Mouse (Mus musculus) kidney, embryonic 14.5 days (tissue): Measurements from ENCODE around the gene Tsc22d1. TPM values are rescaled to one million over a fixed set of nuclear protein-coding genes. Genes with fewer than 3 reads are reported as not detected.
A peak's percentile ranks its signal among the peaks of the same experiment; 100 is the strongest.

Experiments used
- ATAC-seq: fragments of 200-750 bp; cut with Nextera tagmentation; 2 replicates; pipeline ENCODE4 v1.8.0; 2017; ENCODE audit warnings: moderate number of reproducible peaks, mild to moderate bottlenecking, moderate TSS enrichment, moderate library complexity; ENCODE audit not compliant: low FRiP score, low TSS enrichment
- H3K27ac ChIP-seq: fragments of 300-500 bp; sonication (generic); 2 replicates; pipeline ENCODE4 v1.5.1; 2014; ENCODE audit warnings: low read depth, mild to moderate bottlenecking, low read length, moderate library complexity, mixed read lengths
- H3K27me3 ChIP-seq: fragments of 300-500 bp; sonication (generic); 2 replicates; pipeline ENCODE4 v1.6.1; 2014; ENCODE audit warnings: mild to moderate bottlenecking, low read length; ENCODE audit not compliant: control insufficient read depth, insufficient read depth
- H3K36me3 ChIP-seq: fragments of 300-500 bp; sonication (generic); 2 replicates; pipeline ENCODE4 v1.6.1; 2014; ENCODE audit warnings: low read length, mixed read lengths; ENCODE audit not compliant: control insufficient read depth, insufficient read depth
- H3K4me1 ChIP-seq: fragments of 300-500 bp; sonication (generic); 2 replicates; pipeline ENCODE4 v1.6.1; 2014; ENCODE audit warnings: low read length, mixed read lengths; ENCODE audit not compliant: control insufficient read depth, insufficient read depth
- H3K4me2 ChIP-seq: fragments of 300-500 bp; sonication (generic); replicated peaks from 2 replicates; pipeline ENCODE4 v1.6.1; 2014; ENCODE audit warnings: low read depth, mild to moderate bottlenecking, low read length
- H3K4me3 ChIP-seq: fragments of 300-500 bp; sonication (generic); 2 replicates; pipeline ENCODE4 v1.5.1; 2014; ENCODE audit warnings: mild to moderate bottlenecking, low read length
- H3K9ac ChIP-seq: fragments of 300-500 bp; sonication (generic); 2 replicates; pipeline ENCODE4 v1.6.1; 2014; ENCODE audit warnings: low read depth, mild to moderate bottlenecking, low read length, moderate library complexity
- H3K9me3 ChIP-seq: fragments of 300-500 bp; sonication (generic); 2 replicates; pipeline ENCODE4 v1.6.1; 2016; ENCODE audit warnings: low read length; ENCODE audit not compliant: control insufficient read depth
- WGBS: fragments of 180-500 bp; shearing (Covaris S2); extraction: QIAGEN DNeasy Blood & Tissue Kit; methylation state at CpG from one replicate; pipeline ENCODE4 v1.1.7; 2014; 5-methylcytosine and 5-hydroxymethylcytosine counted together
- polyA plus RNA-seq: library from polyadenylated mRNA; unstranded; fragments of >200 nt; fragmentation: Nextera tagmentation; extraction: Ambion mirVana; gene quantifications from 2 replicates; pipeline ENCODE4 v1.2.1, GENCODE M21; 2014

Tsc22d1 gene
- polyA plus RNA-seq, 1 experiment from 2014 or later: 1,016 TPM

GRCm38 (mm10) chr14:76503231-76503851 lies 88.6 kb downstream of the Tsc22d1 start:
- Histone ChIP-seq H3K36me3 (peaks cover 23% of the 10 kb centered on the region), H3K4me1 (peaks cover 8% of the 10 kb centered on the region; the same call in 1 of the 2 replicates), H3K27me3 (no peaks in the 10 kb centered on the region), H3K9me3 (no peaks in the 10 kb centered on the region), H3K27ac (peak overlapping the region; percentile 98; the same call in 1 of the 2 replicates), H3K4me3 (peak overlapping the region; percentile 64), H3K4me2 (peak overlapping the region; percentile 68), H3K9ac (peak overlapping the region; percentile 95; the same call in 1 of the 2 replicates)
- WGBS: 10% methylated on average over 13 of the region's 13 CpGs
- no peak for ATAC-seq

- Histone ChIP-seq H3K36me3 (peaks cover 23% of the 10 kb centered on the region), H3K27ac (peak overlapping the region; percentile 98), H3K27me3 (no peaks in the 10 kb centered on the region), H3K4me1 (peaks cover 8% of the 10 kb centered on the region; the same call in 1 of the 2 replicates), H3K9me3 (no peaks in the 10 kb centered on the region), H3K4me2 (peak overlapping the region; percentile 68), H3K9ac (peak overlapping the region; percentile 95), H3K4me3 (peak overlapping the region; percentile 64)
- ATAC-seq: peak; percentile 96
- WGBS: under 1% methylated on average over 33 of the region's 52 CpGs
These were observed 89.5 kb downstream of the Tsc22d1 start for GRCm38 (mm10) chr14:76504121-76504737.

- Histone ChIP-seq H3K9ac (peak overlapping the region; percentile 95), H3K9me3 (no peaks in the 10 kb centered on the region), H3K4me2 (peak overlapping the region; percentile 68), H3K4me3 (peak overlapping the region; percentile 64), H3K27ac (peak overlapping the region; percentile 98), H3K4me1 (peaks cover 5% of the 10 kb centered on the region; the same call in 1 of the 2 replicates), H3K27me3 (no peaks in the 10 kb centered on the region), H3K36me3 (peaks cover 25% of the 10 kb centered on the region)
- no peak for ATAC-seq
- under 1% methylated on average over 10 of the region's 10 CpGs for WGBS
These were observed 90.3 kb downstream of the Tsc22d1 start for GRCm38 (mm10) chr14:76505101-76505438.

- peak overlapping the region; percentile 64 for H3K4me3 ChIP-seq
- peak overlapping the region; percentile 68 for H3K4me2 ChIP-seq
- no peaks in the 10 kb centered on the region for H3K27me3 ChIP-seq
- H3K27ac ChIP-seq: peak overlapping the region; percentile 98
- peaks cover 5% of the 10 kb centered on the region; the same call in 1 of the 2 replicates for H3K4me1 ChIP-seq
- H3K36me3 ChIP-seq: peaks cover 25% of the 10 kb centered on the region
- H3K9me3 ChIP-seq: no peaks in the 10 kb centered on the region
- H3K9ac ChIP-seq: peak overlapping the region; percentile 95
- under 1% methylated on average over 31 of the region's 31 CpGs for WGBS
- ATAC-seq: peak; percentile 82
These were observed 90.9 kb downstream of the Tsc22d1 start for GRCm38 (mm10) chr14:76505439-76506220.

- H3K27me3 ChIP-seq: no peaks in the 10 kb centered on the region
- H3K36me3 ChIP-seq: peaks cover 25% of the 10 kb centered on the region
- peaks cover 5% of the 10 kb centered on the region; the same call in 1 of the 2 replicates for H3K4me1 ChIP-seq
- peak overlapping the region; percentile 95 for H3K9ac ChIP-seq
- H3K4me3 ChIP-seq: peak overlapping the region; percentile 64
- WGBS: 33% methylated on average over 27 of the region's 27 CpGs
- no peaks in the 10 kb centered on the region for H3K9me3 ChIP-seq
- peak overlapping the region; percentile 68 for H3K4me2 ChIP-seq
- H3K27ac ChIP-seq: peak overlapping the region; percentile 98
- ATAC-seq: no peak
These were observed 91.9 kb downstream of the Tsc22d1 start for GRCm38 (mm10) chr14:76506425-76507205.

- H3K9me3 ChIP-seq: no peaks in the 10 kb centered on the region
- H3K4me3 ChIP-seq: peak overlapping the region; percentile 64; the same call in 1 of the 2 replicates
- peak overlapping the region; percentile 68 for H3K4me2 ChIP-seq
- no peaks in the 10 kb centered on the region for H3K27me3 ChIP-seq
- H3K27ac ChIP-seq: no peak overlapping the region
- 74% methylated on average over 7 of the region's 7 CpGs for WGBS
- H3K36me3 ChIP-seq: peaks cover 25% of the 10 kb centered on the region
- H3K9ac ChIP-seq: peak overlapping the region; percentile 95; the same call in 1 of the 2 replicates
- peaks cover 5% of the 10 kb centered on the region; the same call in 1 of the 2 replicates for H3K4me1 ChIP-seq
- no peak for ATAC-seq
These were observed 92.6 kb downstream of the Tsc22d1 start for GRCm38 (mm10) chr14:76507357-76507756.

GRCm38 (mm10) chr14:76507804-76508500 lies 93.2 kb downstream of the Tsc22d1 start:
- Histone ChIP-seq H3K4me3 (peak overlapping the region; percentile 64; the same call in 1 of the 2 replicates), H3K9ac (no peak overlapping the region), H3K4me2 (peak overlapping the region; percentile 68; the same call in 1 of the 2 replicates), H3K4me1 (peaks cover 11% of the 10 kb centered on the region), H3K27ac (peak overlapping the region; percentile 31; the same call in 1 of the 2 replicates), H3K9me3 (no peaks in the 10 kb centered on the region), H3K36me3 (peaks cover 25% of the 10 kb centered on the region), H3K27me3 (no peaks in the 10 kb centered on the region)
- WGBS: 73% methylated on average over 9 of the region's 9 CpGs
- ATAC-seq: no peak

GRCm38 (mm10) chr14:76508701-76509100 lies 93.9 kb downstream of the Tsc22d1 start:
- Histone ChIP-seq H3K9ac (no peak overlapping the region), H3K27me3 (no peaks in the 10 kb centered on the region), H3K4me2 (no peak overlapping the region), H3K9me3 (no peaks in the 10 kb centered on the region), H3K4me3 (no peak overlapping the region), H3K27ac (peak overlapping the region; percentile 15; the same call in 1 of the 2 replicates), H3K36me3 (peaks cover 25% of the 10 kb centered on the region), H3K4me1 (peaks cover 14% of the 10 kb centered on the region)
- WGBS: 60% methylated on average over 10 of the region's 10 CpGs
- ATAC-seq: no peak
